Mouse (Mus musculus) heart, postnatal 10 days (tissue): ENCODE measurements at regions not wholly inside any gene's neighbourhood (a gene's known extent, or its start where the extent isn't known, plus 50 kb on each side); places are given as distances from the start of the nearest gene placed in this dataset.
"Not testable (repeated sequence)": the region's sequence is repeated elsewhere in the genome, so short reads cannot be mapped to it uniquely, and the experiment has no call there.

ENCODE experiments used
- DNase-seq, 2 experiments: peaks; one replicate each; pipeline ENCODE4 v3.0.0; 2021
- intact Hi-C: fragments of 180-260 bp; cut with DNase I; formaldehyde crosslinking; loops from one replicate; pipeline ENCODE4 v1.15.1; 2025

DNA sequence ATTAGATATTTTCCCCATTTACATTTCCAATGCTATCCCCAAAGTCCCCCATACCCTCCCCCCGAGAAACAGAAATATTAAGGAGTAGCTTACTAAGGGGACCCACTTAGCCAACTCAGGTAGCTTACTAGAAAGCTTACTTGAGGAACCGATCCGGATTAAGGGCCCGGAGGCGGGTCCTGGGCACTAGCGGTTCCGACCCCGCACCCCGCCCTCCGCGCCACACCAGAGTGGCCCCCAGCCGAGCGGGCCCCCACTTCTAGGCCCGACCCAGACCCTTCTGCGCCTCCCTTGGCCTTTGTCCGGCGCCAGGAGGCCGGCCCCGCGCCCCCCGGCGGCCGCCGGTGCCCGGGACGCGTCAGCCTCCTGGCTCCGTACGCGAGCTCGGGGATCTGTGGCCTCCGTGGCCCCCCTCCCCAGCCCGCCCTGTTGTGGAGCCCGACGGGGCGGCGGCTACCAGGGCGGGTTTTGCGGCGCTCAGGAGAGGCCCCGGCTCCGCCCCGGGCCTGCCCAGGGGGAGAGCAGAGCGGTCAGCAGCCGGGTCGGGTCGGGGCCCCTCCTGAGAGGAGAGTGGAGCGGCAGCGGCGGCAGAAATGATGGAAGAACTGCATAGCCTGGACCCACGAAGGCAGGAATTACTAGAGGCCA is 106.5 kb downstream of the Zfp600 start:
- intact Hi-C loops = not testable (repeated sequence)
- peak; percentile 2 to 10 for DNase-seq

DNA sequence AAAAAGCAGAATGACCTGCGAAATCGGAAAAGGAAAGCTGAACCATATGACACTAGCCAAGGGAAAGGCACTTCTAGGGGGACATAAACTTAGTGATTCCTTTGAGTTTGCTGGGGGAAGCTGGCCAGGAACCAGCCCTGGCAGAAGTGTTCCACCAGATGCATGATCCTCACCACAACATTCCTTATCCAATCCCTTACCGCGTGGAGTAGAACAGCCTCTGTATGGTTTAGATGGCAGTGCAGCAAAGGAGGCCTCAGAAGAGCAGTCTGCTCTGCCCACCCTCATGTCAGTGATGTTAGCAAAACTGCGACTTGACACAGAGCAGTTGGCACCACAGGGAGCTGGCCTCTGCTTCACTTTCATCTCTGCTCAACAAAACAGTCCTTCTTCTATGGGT is 107.2 kb downstream of the Zfp600 start:
- DNase-seq, intact Hi-C loops: not testable (repeated sequence)

DNA sequence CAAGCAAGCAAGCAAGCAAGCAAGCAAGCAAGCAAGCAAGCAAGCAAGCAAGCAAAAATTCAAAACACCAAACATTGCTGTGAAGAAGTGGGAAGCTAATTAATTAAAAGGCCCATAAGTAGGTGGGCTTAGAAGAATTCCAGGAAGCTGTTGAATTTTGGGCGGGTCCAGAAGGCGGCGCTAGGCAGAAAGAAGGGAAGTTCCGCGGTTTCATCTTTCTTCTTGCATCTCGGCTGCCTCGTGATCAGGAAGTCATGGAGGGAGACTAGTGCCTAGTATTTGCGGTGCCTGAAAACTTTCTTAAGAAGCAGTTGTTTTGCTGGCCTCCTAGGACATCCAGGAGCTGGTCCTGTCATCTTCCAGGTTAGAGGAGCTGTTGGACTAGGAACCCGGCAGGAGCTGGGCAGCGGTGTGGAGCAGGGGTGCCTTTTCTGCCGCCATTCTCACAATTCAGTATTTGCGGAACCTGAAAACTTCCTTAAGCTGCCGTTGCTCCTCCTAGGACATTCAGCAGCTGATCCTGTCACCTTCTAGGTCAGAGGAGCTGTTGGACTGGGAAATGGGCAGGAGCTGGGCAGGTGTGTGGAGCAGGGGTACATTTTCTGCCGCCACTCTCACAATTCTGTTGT is 113.6 kb downstream of the Zfp600 start:
- intact Hi-C loops, DNase-seq: not testable (repeated sequence)
